Mouse (Mus musculus) hindbrain, embryonic 13.5 days (tissue): ENCODE data around the gene Slc1a4. TPM values are rescaled to one million over a fixed set of nuclear protein-coding genes. Genes with fewer than 3 reads are reported as not detected.

Experiments used
- ATAC-seq: fragments of 200-750 bp; cut with Nextera tagmentation; 2 replicates; pipeline ENCODE4 v1.8.0; 2017; ENCODE audit warnings: moderate TSS enrichment; ENCODE audit not compliant: low FRiP score
- H3K27ac ChIP-seq: fragments of 300-500 bp; sonication (generic); 2 replicates; pipeline ENCODE4 v1.5.1; 2015; ENCODE audit warnings: inconsistent platforms, mild to moderate bottlenecking, moderate library complexity
- H3K27me3 ChIP-seq: fragments of 300-500 bp; sonication (generic); 2 replicates; pipeline ENCODE4 v1.6.1; 2015; ENCODE audit warnings: mild to moderate bottlenecking, inconsistent platforms
- H3K36me3 ChIP-seq: fragments of 300-500 bp; sonication (generic); 2 replicates; pipeline ENCODE4 v1.6.1; 2015; ENCODE audit warnings: mild to moderate bottlenecking, inconsistent platforms
- H3K4me1 ChIP-seq: fragments of 300-500 bp; sonication (generic); replicated peaks from 2 replicates; pipeline ENCODE4 v1.6.1; 2015; ENCODE audit warnings: inconsistent platforms
- H3K4me2 ChIP-seq: fragments of 300-500 bp; sonication (generic); 2 replicates; pipeline ENCODE4 v1.6.1; 2015; ENCODE audit warnings: inconsistent platforms, mild to moderate bottlenecking, moderate library complexity
- H3K4me3 ChIP-seq: fragments of 300-500 bp; sonication (generic); 2 replicates; pipeline ENCODE4 v1.5.1; 2015; ENCODE audit warnings: mild to moderate bottlenecking, inconsistent platforms
- H3K9ac ChIP-seq: fragments of 300-500 bp; sonication (generic); 2 replicates; pipeline ENCODE4 v1.6.1; 2015; ENCODE audit warnings: mild to moderate bottlenecking, inconsistent platforms
- H3K9me3 ChIP-seq: fragments of 300-500 bp; sonication (generic); 2 replicates; pipeline ENCODE4 v1.6.1; 2016; ENCODE audit warnings: inconsistent platforms
- WGBS: fragments of 180-500 bp; shearing (Covaris S2); methylation state at CpG from one replicate; pipeline ENCODE4 v1.1.7; 2015; 5-methylcytosine and 5-hydroxymethylcytosine counted together
- polyA plus RNA-seq: library from polyadenylated mRNA; unstranded; fragments of >200 nt; fragmentation: Nextera tagmentation; extraction: Ambion mirVana; gene quantifications from 2 replicates; pipeline ENCODE4 v1.2.1, GENCODE M21; 2015

Gene Slc1a4
- polyA plus RNA-seq, 1 experiment from 2014 or later = 39.5 TPM

GRCm38 (mm10) chr11:20318659-20319454 is 13.7 kb downstream of the Slc1a4 start:
- H3K36me3 ChIP-seq = peaks cover 18% of the 10 kb centered on the region
- peaks cover 3% of the 10 kb centered on the region; the same call in 1 of the 2 replicates for H3K4me1 ChIP-seq
- no peaks in the 10 kb centered on the region for H3K9me3 ChIP-seq
- 87% methylated on average over 16 of the region's 16 CpGs for WGBS
- no peak overlapping the region for H3K4me3 ChIP-seq
- ATAC-seq = no peak
- H3K27me3 ChIP-seq = no peaks in the 10 kb centered on the region
- H3K4me2 ChIP-seq = no peak overlapping the region
- no peak overlapping the region for H3K27ac ChIP-seq
- no peak overlapping the region for H3K9ac ChIP-seq

GRCm38 (mm10) chr11:20313576-20313975 is 18.9 kb downstream of the Slc1a4 start:
- Histone ChIP-seq H3K4me2 (no peak overlapping the region), H3K27me3 (no peaks in the 10 kb centered on the region), H3K36me3 (peaks cover 43% of the 10 kb centered on the region), H3K9me3 (no peaks in the 10 kb centered on the region), H3K27ac (no peak overlapping the region), H3K4me3 (no peak overlapping the region), H3K4me1 (no peaks in the 10 kb centered on the region), H3K9ac (no peak overlapping the region)
- ATAC-seq = no peak
- WGBS = 97% methylated on average over 8 of the region's 8 CpGs

- no peak overlapping the region for H3K4me3 ChIP-seq
- no peak overlapping the region for H3K4me2 ChIP-seq
- H3K27ac ChIP-seq = peak overlapping the region; percentile 20
- 55% methylated on average over 5 of the region's 5 CpGs for WGBS
- H3K9ac ChIP-seq = no peak overlapping the region
- H3K27me3 ChIP-seq = no peaks in the 10 kb centered on the region
- no peaks in the 10 kb centered on the region for H3K9me3 ChIP-seq
- H3K4me1 ChIP-seq = no peaks in the 10 kb centered on the region
- peaks cover 70% of the 10 kb centered on the region for H3K36me3 ChIP-seq
- ATAC-seq = no peak
Observed at GRCm38 (mm10) chr11:20309044-20309443, 23.5 kb downstream of the Slc1a4 start.

GRCm38 (mm10) chr11:20307409-20307808 is 25.1 kb downstream of the Slc1a4 start:
- 87% methylated on average over 3 of the region's 3 CpGs for WGBS
- no peak for ATAC-seq
- Histone ChIP-seq H3K9ac (no peak overlapping the region), H3K4me2 (no peak overlapping the region), H3K9me3 (no peaks in the 10 kb centered on the region), H3K36me3 (peaks cover 69% of the 10 kb centered on the region), H3K4me1 (no peaks in the 10 kb centered on the region), H3K27ac (no peak overlapping the region), H3K4me3 (no peak overlapping the region), H3K27me3 (no peaks in the 10 kb centered on the region)

- Histone ChIP-seq H3K27ac (no peak overlapping the region; the same call in 1 of the 2 replicates), H3K4me3 (no peak overlapping the region), H3K9me3 (no peaks in the 10 kb centered on the region), H3K27me3 (no peaks in the 10 kb centered on the region), H3K9ac (no peak overlapping the region), H3K4me1 (no peaks in the 10 kb centered on the region), H3K4me2 (no peak overlapping the region), H3K36me3 (peaks cover 67% of the 10 kb centered on the region)
- ATAC-seq = no peak
- 71% methylated on average over 1 of the region's 1 CpGs for whole genome bisulfite sequencing
Observed at GRCm38 (mm10) chr11:20305641-20306040, 26.9 kb downstream of the Slc1a4 start.

GRCm38 (mm10) chr11:20304341-20304740 is 28.2 kb downstream of the Slc1a4 start:
- Histone ChIP-seq H3K9ac (no peak overlapping the region), H3K4me3 (no peak overlapping the region), H3K9me3 (no peaks in the 10 kb centered on the region), H3K36me3 (peaks cover 67% of the 10 kb centered on the region), H3K27ac (no peak overlapping the region), H3K4me1 (no peaks in the 10 kb centered on the region), H3K4me2 (no peak overlapping the region), H3K27me3 (no peaks in the 10 kb centered on the region)
- WGBS = 69% methylated on average over 6 of the region's 6 CpGs
- no peak for ATAC-seq

- no peak overlapping the region for H3K4me2 ChIP-seq
- H3K9me3 ChIP-seq = no peaks in the 10 kb centered on the region
- 92% methylated on average over 4 of the region's 4 CpGs for WGBS
- no peak overlapping the region for H3K27ac ChIP-seq
- no peak for ATAC-seq
- H3K4me1 ChIP-seq = no peaks in the 10 kb centered on the region
- no peak overlapping the region for H3K4me3 ChIP-seq
- H3K9ac ChIP-seq = no peak overlapping the region
- peaks cover 46% of the 10 kb centered on the region for H3K36me3 ChIP-seq
- H3K27me3 ChIP-seq = no peaks in the 10 kb centered on the region
Observed at GRCm38 (mm10) chr11:20301332-20301731, 31.2 kb downstream of the Slc1a4 start.

GRCm38 (mm10) chr11:20300850-20301249 is 31.7 kb downstream of the Slc1a4 start:
- no peak overlapping the region for H3K4me2 ChIP-seq
- no peaks in the 10 kb centered on the region for H3K4me1 ChIP-seq
- peaks cover 41% of the 10 kb centered on the region for H3K36me3 ChIP-seq
- H3K9ac ChIP-seq = no peak overlapping the region
- no peak for ATAC-seq
- H3K4me3 ChIP-seq = no peak overlapping the region
- no peaks in the 10 kb centered on the region for H3K9me3 ChIP-seq
- no peaks in the 10 kb centered on the region for H3K27me3 ChIP-seq
- 90% methylated on average over 6 of the region's 6 CpGs for WGBS
- H3K27ac ChIP-seq = no peak overlapping the region

- no peak overlapping the region for H3K4me2 ChIP-seq
- no peaks in the 10 kb centered on the region for H3K9me3 ChIP-seq
- peaks cover 32% of the 10 kb centered on the region for H3K36me3 ChIP-seq
- H3K27me3 ChIP-seq = no peaks in the 10 kb centered on the region
- H3K4me1 ChIP-seq = no peaks in the 10 kb centered on the region
- WGBS = 83% methylated on average over 6 of the region's 6 CpGs
- H3K9ac ChIP-seq = no peak overlapping the region
- ATAC-seq = no peak
- H3K4me3 ChIP-seq = no peak overlapping the region
- no peak overlapping the region for H3K27ac ChIP-seq
Observed at GRCm38 (mm10) chr11:20299900-20300299, 32.6 kb downstream of the Slc1a4 start.

- no peaks in the 10 kb centered on the region for H3K27me3 ChIP-seq
- no peak overlapping the region for H3K4me2 ChIP-seq
- no peak overlapping the region for H3K4me3 ChIP-seq
- no peak for ATAC-seq
- H3K4me1 ChIP-seq = no peaks in the 10 kb centered on the region
- no peaks in the 10 kb centered on the region for H3K9me3 ChIP-seq
- WGBS = 84% methylated on average over 3 of the region's 3 CpGs
- H3K9ac ChIP-seq = no peak overlapping the region
- no peaks in the 10 kb centered on the region for H3K36me3 ChIP-seq
- H3K27ac ChIP-seq = no peak overlapping the region
Observed at GRCm38 (mm10) chr11:20284463-20284862, 48.0 kb downstream of the Slc1a4 start.

- no peak overlapping the region for H3K4me3 ChIP-seq
- no peak overlapping the region for H3K27ac ChIP-seq
- no peaks in the 10 kb centered on the region for H3K9me3 ChIP-seq
- 85% methylated on average over 2 of the region's 2 CpGs for WGBS
- H3K4me2 ChIP-seq = no peak overlapping the region
- H3K4me1 ChIP-seq = no peaks in the 10 kb centered on the region
- no peaks in the 10 kb centered on the region for H3K36me3 ChIP-seq
- H3K27me3 ChIP-seq = no peaks in the 10 kb centered on the region
- no peak for ATAC-seq
- no peak overlapping the region for H3K9ac ChIP-seq
Observed at GRCm38 (mm10) chr11:20282601-20283219, 49.8 kb downstream of the Slc1a4 start.

GRCm38 (mm10) chr11:20280982-20281381 is 51.5 kb downstream of the Slc1a4 start:
- Histone ChIP-seq H3K9me3 (no peaks in the 10 kb centered on the region), H3K4me1 (no peaks in the 10 kb centered on the region), H3K36me3 (no peaks in the 10 kb centered on the region), H3K4me2 (no peak overlapping the region), H3K9ac (no peak overlapping the region), H3K27me3 (no peaks in the 10 kb centered on the region), H3K27ac (no peak overlapping the region), H3K4me3 (no peak overlapping the region)
- 77% methylated on average over 5 of the region's 5 CpGs for WGBS
- ATAC-seq = no peak

- no peak overlapping the region for H3K4me2 ChIP-seq
- no peaks in the 10 kb centered on the region for H3K36me3 ChIP-seq
- H3K4me3 ChIP-seq = no peak overlapping the region
- 75% methylated on average over 5 of the region's 5 CpGs for WGBS
- no peaks in the 10 kb centered on the region for H3K27me3 ChIP-seq
- ATAC-seq = no peak
- no peak overlapping the region for H3K27ac ChIP-seq
- H3K4me1 ChIP-seq = no peaks in the 10 kb centered on the region
- H3K9ac ChIP-seq = no peak overlapping the region
- H3K9me3 ChIP-seq = no peaks in the 10 kb centered on the region
Observed at GRCm38 (mm10) chr11:20278702-20279101, 53.8 kb downstream of the Slc1a4 start.
